Mouse (Mus musculus): ENCODE measurements at regions not wholly inside any gene's neighbourhood (a gene's known extent, or its start where the extent isn't known, plus 50 kb on each side); places are given as distances from the start of the nearest gene placed in this dataset.
"Not testable (repeated sequence)": the region's sequence is repeated elsewhere in the genome, so short reads cannot be mapped to it uniquely, and the experiment has no call there.

- H3K36me3 ChIP-seq (ENCODE audit: control insufficient read depth, insufficient read depth, low read length) = no peaks in the 10 kb centered on the region
- TF ChIP-seq POLR2A (IDR thresholded peaks at IDR 0.05; ENCODE audit: low read depth, low read length) (no peak), CTCF (IDR thresholded peaks at IDR 0.05; ENCODE audit: extremely low read depth, insufficient read length, insufficient replicate concordance, low read depth, low read length) (no peak)
- no peak overlapping the region for H3K27ac ChIP-seq (ENCODE audit: insufficient read depth, low read depth, low read length)
- H3K27me3 ChIP-seq (ENCODE audit: control insufficient read depth, insufficient read depth, low read length) = no peaks in the 10 kb centered on the region
- peaks cover 11% of the 10 kb centered on the region for H3K4me1 ChIP-seq (ENCODE audit: control insufficient read depth, insufficient read depth, insufficient read length, low read length)
- H3K4me3 ChIP-seq (ENCODE audit: low read depth, low read length) = no peak overlapping the region
- WGBS = 65% methylated on average over 2 of the region's 2 CpGs
Observed at GRCm38 (mm10) chr11:71285193-71285592, 54.7 kb upstream of the Nlrp1b start.

- not testable (repeated sequence) for H3K27ac ChIP-seq (ENCODE audit: insufficient read depth, low read depth, low read length); H3K4me3 ChIP-seq (ENCODE audit: low read depth, low read length); H3K36me3 ChIP-seq (ENCODE audit: control insufficient read depth, insufficient read depth, low read length); H3K27me3 ChIP-seq (ENCODE audit: control insufficient read depth, insufficient read depth, low read length)
- H3K4me1 ChIP-seq (ENCODE audit: control insufficient read depth, insufficient read depth, insufficient read length, low read length) = peaks cover 11% of the 10 kb centered on the region
Observed at GRCm38 (mm10) chr11:71288243-71288642, 57.7 kb upstream of the Nlrp1b start.

GRCm38 (mm10) chr11:71289490-71289889 lies 59.0 kb upstream of the Nlrp1b start:
- Histone ChIP-seq H3K27ac (ENCODE audit: insufficient read depth, low read depth, low read length) (no peak overlapping the region), H3K36me3 (ENCODE audit: control insufficient read depth, insufficient read depth, low read length) (no peaks in the 10 kb centered on the region), H3K4me3 (ENCODE audit: low read depth, low read length) (no peak overlapping the region), H3K4me1 (ENCODE audit: control insufficient read depth, insufficient read depth, insufficient read length, low read length) (peaks cover 11% of the 10 kb centered on the region), H3K27me3 (ENCODE audit: control insufficient read depth, insufficient read depth, low read length) (no peaks in the 10 kb centered on the region)
- TF ChIP-seq CTCF (IDR thresholded peaks at IDR 0.05; ENCODE audit: extremely low read depth, insufficient read length, insufficient replicate concordance, low read depth, low read length) = no peak
- no peak for TF ChIP-seq POLR2A (IDR thresholded peaks at IDR 0.05; ENCODE audit: low read depth, low read length)
- WGBS = 90% methylated on average over 1 of the region's 1 CpGs

DNA sequence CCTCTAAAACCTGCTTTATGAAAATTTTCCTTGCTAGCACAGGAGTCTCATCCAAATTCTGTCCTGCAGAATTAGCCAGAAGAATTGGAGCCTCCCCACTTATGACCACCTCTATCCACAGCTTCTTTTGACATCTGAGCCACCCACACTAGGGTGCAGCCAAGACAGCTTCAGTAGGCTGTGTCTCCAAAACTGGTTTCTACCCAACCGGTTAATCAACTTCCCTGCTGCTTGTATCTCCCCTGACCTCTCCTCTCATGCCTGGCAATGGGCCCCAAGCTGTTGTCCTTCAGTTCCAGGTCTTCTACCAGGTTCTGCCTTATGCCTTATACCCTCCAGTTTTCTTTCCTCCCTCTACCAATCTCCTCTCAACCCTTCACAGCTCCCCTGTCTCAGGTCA lies 68.9 kb upstream of the Nlrp1b start:
- TF ChIP-seq CTCF (IDR thresholded peaks at IDR 0.05; ENCODE audit: extremely low read depth, insufficient read length, insufficient replicate concordance, low read depth, low read length) (no peak), POLR2A (IDR thresholded peaks at IDR 0.05; ENCODE audit: low read depth, low read length) (no peak)
- no peak overlapping the region for H3K4me3 ChIP-seq (ENCODE audit: low read depth, low read length)
- no peak overlapping the region for H3K27ac ChIP-seq (ENCODE audit: insufficient read depth, low read depth, low read length)
- H3K4me1 ChIP-seq (ENCODE audit: control insufficient read depth, insufficient read depth, insufficient read length, low read length) = no peaks in the 10 kb centered on the region
- H3K36me3 ChIP-seq (ENCODE audit: control insufficient read depth, insufficient read depth, low read length) = no peaks in the 10 kb centered on the region
- WGBS = 76% methylated on average over 1 of the region's 1 CpGs
- H3K27me3 ChIP-seq (ENCODE audit: control insufficient read depth, insufficient read depth, low read length) = no peaks in the 10 kb centered on the region

- WGBS = 11% methylated on average over 1 of the region's 1 CpGs
Observed at GRCm38 (mm10) chr11:71323439-71323838, 92.9 kb upstream of the Nlrp1b start.

GRCm38 (mm10) chr11:71337428-71337827 lies 106.9 kb upstream of the Nlrp1b start:
- Histone ChIP-seq H3K27ac (ENCODE audit: insufficient read depth, low read depth, low read length) (no peak overlapping the region), H3K27me3 (ENCODE audit: control insufficient read depth, insufficient read depth, low read length) (no peaks in the 10 kb centered on the region), H3K4me3 (ENCODE audit: low read depth, low read length) (no peak overlapping the region), H3K36me3 (ENCODE audit: control insufficient read depth, insufficient read depth, low read length) (no peaks in the 10 kb centered on the region), H3K4me1 (ENCODE audit: control insufficient read depth, insufficient read depth, insufficient read length, low read length) (no peaks in the 10 kb centered on the region)
- WGBS = 4% methylated on average over 1 of the region's 1 CpGs
- TF ChIP-seq POLR2A (IDR thresholded peaks at IDR 0.05; ENCODE audit: low read depth, low read length) (no peak), CTCF (IDR thresholded peaks at IDR 0.05; ENCODE audit: extremely low read depth, insufficient read length, insufficient replicate concordance, low read depth, low read length) (no peak)

More at GRCm38 (mm10) chr11:71323439-71323838, 92.9 kb upstream of the Nlrp1b start:
- Histone ChIP-seq H3K36me3 (ENCODE audit: control insufficient read depth, insufficient read depth, low read length) (no peaks in the 10 kb centered on the region), H3K4me1 (ENCODE audit: control insufficient read depth, insufficient read depth, insufficient read length, low read length) (no peaks in the 10 kb centered on the region), H3K27ac (ENCODE audit: insufficient read depth, low read depth, low read length) (no peak overlapping the region), H3K27me3 (ENCODE audit: control insufficient read depth, insufficient read depth, low read length) (no peaks in the 10 kb centered on the region), H3K4me3 (ENCODE audit: low read depth, low read length) (no peak overlapping the region)
- TF ChIP-seq POLR2A (IDR thresholded peaks at IDR 0.05; ENCODE audit: low read depth, low read length) (no peak), CTCF (IDR thresholded peaks at IDR 0.05; ENCODE audit: extremely low read depth, insufficient read length, insufficient replicate concordance, low read depth, low read length) (no peak)

DNA sequence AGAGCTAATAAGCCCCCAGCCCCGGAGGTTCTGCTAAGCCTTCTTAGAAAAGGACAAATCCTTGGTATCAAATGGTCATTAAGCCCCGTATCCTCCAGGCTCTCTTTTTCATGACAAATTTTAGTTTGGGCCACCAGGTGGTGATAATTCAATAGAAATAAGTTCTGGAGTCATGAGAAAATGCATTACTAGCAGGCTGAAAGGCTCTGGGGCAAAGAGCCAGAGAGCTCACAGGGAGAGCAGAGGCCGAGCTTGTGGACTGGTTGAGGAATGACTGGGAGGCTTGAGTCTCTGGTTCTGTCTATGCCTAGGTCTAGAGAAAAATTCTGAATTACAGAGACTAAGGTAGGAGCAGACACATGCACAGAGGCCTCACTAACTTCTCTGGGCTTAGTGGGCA lies 115.5 kb upstream of the Nlrp1b start:
- Histone ChIP-seq H3K27ac (ENCODE audit: insufficient read depth, low read depth, low read length) (no peak overlapping the region), H3K27me3 (ENCODE audit: control insufficient read depth, insufficient read depth, low read length) (no peaks in the 10 kb centered on the region), H3K4me1 (ENCODE audit: control insufficient read depth, insufficient read depth, insufficient read length, low read length) (no peaks in the 10 kb centered on the region), H3K4me3 (ENCODE audit: low read depth, low read length) (no peak overlapping the region), H3K36me3 (ENCODE audit: control insufficient read depth, insufficient read depth, low read length) (no peaks in the 10 kb centered on the region)
- 36% methylated on average over 3 of the region's 3 CpGs for WGBS
- no peak for TF ChIP-seq CTCF (IDR thresholded peaks at IDR 0.05; ENCODE audit: extremely low read depth, insufficient read length, insufficient replicate concordance, low read depth, low read length)
- TF ChIP-seq POLR2A (IDR thresholded peaks at IDR 0.05; ENCODE audit: low read depth, low read length) = no peak

DNA sequence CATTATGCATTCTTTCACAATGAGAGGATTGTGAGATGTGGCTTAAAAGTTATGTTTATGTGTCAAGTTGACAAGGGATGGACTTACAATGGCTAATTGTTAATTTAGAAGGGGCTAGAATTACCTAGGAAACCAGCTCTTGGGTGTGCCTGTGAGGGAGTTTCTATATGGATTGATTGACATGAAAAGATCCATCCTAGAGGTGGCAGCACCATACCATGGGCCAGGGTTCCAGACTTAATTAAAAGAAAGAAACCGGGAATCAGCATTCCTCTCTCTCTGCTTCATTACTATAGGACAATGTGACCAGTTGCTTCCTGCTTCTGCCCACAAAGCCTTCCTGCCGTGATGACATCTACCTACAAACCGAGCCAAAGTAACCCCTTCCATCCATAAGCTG lies 126.6 kb upstream of the Nlrp1b start:
- H3K4me1 ChIP-seq (ENCODE audit: control insufficient read depth, insufficient read depth, insufficient read length, low read length) = no peaks in the 10 kb centered on the region
- no peaks in the 10 kb centered on the region for H3K36me3 ChIP-seq (ENCODE audit: control insufficient read depth, insufficient read depth, low read length)
- no peaks in the 10 kb centered on the region for H3K27me3 ChIP-seq (ENCODE audit: control insufficient read depth, insufficient read depth, low read length)
- TF ChIP-seq CTCF (IDR thresholded peaks at IDR 0.05; ENCODE audit: extremely low read depth, insufficient read length, insufficient replicate concordance, low read depth, low read length) (no peak), POLR2A (IDR thresholded peaks at IDR 0.05; ENCODE audit: low read depth, low read length) (no peak)
- 53% methylated on average over 3 of the region's 3 CpGs for WGBS
- H3K4me3 ChIP-seq (ENCODE audit: low read depth, low read length) = no peak overlapping the region
- H3K27ac ChIP-seq (ENCODE audit: insufficient read depth, low read depth, low read length) = no peak overlapping the region
